Mouse (Mus musculus) heart, embryonic 15.5 days (tissue): ENCODE results near the gene Msi2. TPM values are rescaled to one million over a fixed set of nuclear protein-coding genes. Genes with fewer than 3 reads are reported as not detected.

ENCODE experiments used
- microRNA-seq: library from miRNA; unstranded; fragments of <30 nt; microRNA quantifications from one replicate; pipeline ENCODE4, GENCODE M21; 2016
- polyA plus RNA-seq: library from polyadenylated mRNA; unstranded; fragments of >200 nt; fragmentation: Nextera tagmentation; extraction: Ambion mirVana; gene quantifications from 2 replicates; pipeline ENCODE4 v1.2.1, GENCODE M21; 2015

Gene Msi2
- polyA plus RNA-seq, 1 experiment from 2014 or later, result 19.6 TPM

Small RNA genes lying within 50 kb of the gene (microRNA-seq; reads per million reads assigned to microRNA genes)
- 12.2 reads per million, percentile 27 among the genes with 10 or more reads in this experiment for gene Mir378b

Other genes starting within 250 kb of the Msi2 start
- gene Akap1, start 146.1 kb upstream of the Msi2 start, polyA plus RNA-seq, result 44.2 and 45.8 TPM in 2 replicates
- gene Scpep1, start 237.0 kb upstream of the Msi2 start, polyA plus RNA-seq, result 44.2 and 51.1 TPM in 2 replicates
- not detected in 2 replicates for gene Elobl, start 248.4 kb upstream of the Msi2 start, polyA plus RNA-seq